Mouse (Mus musculus) hindbrain, embryonic 15.5 days (tissue): ENCODE results near the gene C130074G19Rik. TPM values are rescaled to one million over a fixed set of nuclear protein-coding genes. Genes with fewer than 3 reads are reported as not detected.

ENCODE experiments used
- ATAC-seq: fragments of 200-750 bp; cut with Nextera tagmentation; 2 replicates; pipeline ENCODE4 v1.8.0; 2017; ENCODE audit warnings: low read depth, moderate number of reproducible peaks, moderate TSS enrichment; ENCODE audit not compliant: low FRiP score
- H3K27ac ChIP-seq: fragments of 300-500 bp; sonication (generic); replicated peaks from 2 replicates; pipeline ENCODE4 v1.5.1; 2015; ENCODE audit warnings: mild to moderate bottlenecking, inconsistent platforms
- H3K27me3 ChIP-seq: fragments of 300-500 bp; sonication (generic); 2 replicates; pipeline ENCODE4 v1.6.1; 2015; ENCODE audit warnings: control low read depth, inconsistent platforms
- H3K36me3 ChIP-seq: fragments of 300-500 bp; sonication (generic); 2 replicates; pipeline ENCODE4 v1.6.1; 2015; ENCODE audit warnings: control low read depth, inconsistent platforms
- H3K4me1 ChIP-seq: fragments of 300-500 bp; sonication (generic); replicated peaks from 2 replicates; pipeline ENCODE4 v1.6.1; 2015; ENCODE audit warnings: control low read depth, inconsistent platforms
- H3K4me2 ChIP-seq: fragments of 300-500 bp; sonication (generic); 2 replicates; pipeline ENCODE4 v1.6.1; 2015; ENCODE audit warnings: moderate library complexity, mild to moderate bottlenecking, inconsistent platforms
- H3K4me3 ChIP-seq: fragments of 300-500 bp; sonication (generic); 2 replicates; pipeline ENCODE4 v1.5.1; 2015; ENCODE audit warnings: mild to moderate bottlenecking, inconsistent platforms
- H3K9ac ChIP-seq: fragments of 300-500 bp; sonication (generic); 2 replicates; pipeline ENCODE4 v1.6.1; 2015; ENCODE audit warnings: inconsistent platforms
- H3K9me3 ChIP-seq: fragments of 300-500 bp; sonication (generic); 2 replicates; pipeline ENCODE4 v1.6.1; 2016; ENCODE audit warnings: control low read depth, inconsistent platforms
- WGBS: fragments of 180-500 bp; shearing (Covaris S2); methylation state at CpG from one replicate; pipeline ENCODE4 v1.1.7; 2015; 5-methylcytosine and 5-hydroxymethylcytosine counted together
- polyA plus RNA-seq: library from polyadenylated mRNA; unstranded; fragments of >200 nt; fragmentation: Nextera tagmentation; extraction: Ambion mirVana; gene quantifications from 2 replicates; pipeline ENCODE4 v1.2.1, GENCODE M21; 2015

C130074G19Rik gene
- polyA plus RNA-seq, 1 experiment from 2014 or later = 0.99 TPM

DNA sequence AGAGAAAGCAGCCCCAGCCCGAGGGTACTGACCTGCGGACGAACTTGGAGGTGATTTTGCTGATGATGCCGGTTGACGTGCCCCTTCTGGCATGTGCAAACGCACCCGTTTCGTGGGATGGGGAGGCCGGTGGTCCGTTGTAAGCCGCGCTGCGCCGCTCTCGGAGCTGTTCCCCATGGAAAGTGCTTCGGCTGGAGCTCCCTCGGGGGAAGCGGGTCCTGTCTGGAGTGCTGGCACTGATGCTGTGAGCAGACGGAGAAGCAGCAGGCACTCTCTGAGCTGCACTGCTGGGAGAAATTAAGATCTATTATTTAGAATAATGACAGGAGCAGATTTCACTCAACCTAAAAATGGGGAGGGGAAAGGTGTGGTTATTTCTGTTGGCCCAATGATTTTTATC, 22.4 kb upstream of the C130074G19Rik start:
- H3K9me3 ChIP-seq = no peaks in the 10 kb centered on the region
- H3K4me3 ChIP-seq = no peak overlapping the region
- H3K27me3 ChIP-seq = no peaks in the 10 kb centered on the region
- 39% methylated on average over 19 of the region's 19 CpGs for WGBS
- no peak overlapping the region for H3K9ac ChIP-seq
- no peak overlapping the region for H3K27ac ChIP-seq
- peaks cover 15% of the 10 kb centered on the region for H3K4me1 ChIP-seq
- H3K4me2 ChIP-seq = no peak overlapping the region
- peaks cover 50% of the 10 kb centered on the region for H3K36me3 ChIP-seq
- peak; percentile 39; the same call in 1 of the 2 replicates for ATAC-seq

DNA sequence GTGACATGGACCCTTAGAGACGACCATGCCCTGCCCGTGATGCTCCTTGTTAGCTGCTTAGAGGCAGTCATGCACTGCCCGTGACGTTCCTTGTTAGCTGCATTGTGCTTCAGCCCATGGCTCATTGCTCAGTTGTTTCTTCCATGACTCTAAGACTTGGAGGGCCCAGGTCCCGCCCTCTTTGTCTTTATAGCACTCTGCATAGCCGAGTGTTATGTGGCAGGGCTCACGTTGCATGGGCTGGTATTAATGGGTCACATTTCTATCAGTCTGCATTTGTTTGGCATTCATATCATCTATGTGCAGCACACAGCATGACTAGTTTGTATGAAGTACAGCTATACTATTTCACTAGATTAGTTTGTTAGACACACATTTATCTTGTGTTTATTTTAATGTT, 20.7 kb upstream of the C130074G19Rik start:
- H3K36me3 ChIP-seq = peaks cover 49% of the 10 kb centered on the region
- no peak overlapping the region for H3K9ac ChIP-seq
- H3K4me2 ChIP-seq = no peak overlapping the region
- ATAC-seq = no peak
- H3K4me3 ChIP-seq = no peak overlapping the region
- WGBS = 34% methylated on average over 7 of the region's 7 CpGs
- H3K9me3 ChIP-seq = no peaks in the 10 kb centered on the region
- no peaks in the 10 kb centered on the region for H3K27me3 ChIP-seq
- no peak overlapping the region for H3K27ac ChIP-seq
- peaks cover 15% of the 10 kb centered on the region for H3K4me1 ChIP-seq

- H3K9me3 ChIP-seq = no peaks in the 10 kb centered on the region
- H3K27me3 ChIP-seq = no peaks in the 10 kb centered on the region
- H3K27ac ChIP-seq = no peak overlapping the region
- H3K4me3 ChIP-seq = no peak overlapping the region
- H3K4me2 ChIP-seq = no peak overlapping the region
- H3K36me3 ChIP-seq = peaks cover 51% of the 10 kb centered on the region
- ATAC-seq = no peak
- no peak overlapping the region for H3K9ac ChIP-seq
- WGBS = 49% methylated on average over 7 of the region's 7 CpGs
- peaks cover 15% of the 10 kb centered on the region for H3K4me1 ChIP-seq
Observed at GRCm38 (mm10) chr1:184902886-184903285, 19.9 kb upstream of the C130074G19Rik start.

GRCm38 (mm10) chr1:184897350-184897749, 14.3 kb upstream of the C130074G19Rik start:
- Histone ChIP-seq H3K4me2 (no peak overlapping the region), H3K9me3 (no peaks in the 10 kb centered on the region), H3K4me1 (no peaks in the 10 kb centered on the region), H3K9ac (no peak overlapping the region), H3K36me3 (peaks cover 19% of the 10 kb centered on the region), H3K27me3 (no peaks in the 10 kb centered on the region), H3K4me3 (no peak overlapping the region), H3K27ac (no peak overlapping the region)
- 77% methylated on average over 16 of the region's 16 CpGs for WGBS
- no peak for ATAC-seq

GRCm38 (mm10) chr1:184891998-184892397, 9.0 kb upstream of the C130074G19Rik start:
- no peak overlapping the region for H3K9ac ChIP-seq
- no peaks in the 10 kb centered on the region for H3K4me1 ChIP-seq
- no peaks in the 10 kb centered on the region for H3K9me3 ChIP-seq
- H3K4me3 ChIP-seq = no peak overlapping the region
- WGBS = 88% methylated on average over 3 of the region's 3 CpGs
- no peak overlapping the region for H3K4me2 ChIP-seq
- H3K36me3 ChIP-seq = no peaks in the 10 kb centered on the region
- no peak for ATAC-seq
- no peaks in the 10 kb centered on the region for H3K27me3 ChIP-seq
- H3K27ac ChIP-seq = no peak overlapping the region

- 94% methylated on average over 6 of the region's 6 CpGs for WGBS
- Histone ChIP-seq H3K4me1 (no peaks in the 10 kb centered on the region), H3K27ac (no peak overlapping the region), H3K9ac (no peak overlapping the region), H3K9me3 (no peaks in the 10 kb centered on the region), H3K4me2 (no peak overlapping the region), H3K36me3 (no peaks in the 10 kb centered on the region), H3K27me3 (peaks cover 3% of the 10 kb centered on the region; the same call in 1 of the 2 replicates), H3K4me3 (no peak overlapping the region)
- no peak for ATAC-seq
Observed at GRCm38 (mm10) chr1:184889454-184889853, 6.4 kb upstream of the C130074G19Rik start.

GRCm38 (mm10) chr1:184886160-184886559, 3.1 kb upstream of the C130074G19Rik start:
- no peak overlapping the region for H3K27ac ChIP-seq
- H3K4me1 ChIP-seq = peaks cover 10% of the 10 kb centered on the region
- WGBS = 55% methylated on average over 1 of the region's 1 CpGs
- no peak overlapping the region for H3K4me3 ChIP-seq
- peaks cover 36% of the 10 kb centered on the region for H3K27me3 ChIP-seq
- H3K9ac ChIP-seq = no peak overlapping the region
- ATAC-seq = no peak
- no peaks in the 10 kb centered on the region for H3K36me3 ChIP-seq
- no peaks in the 10 kb centered on the region for H3K9me3 ChIP-seq
- no peak overlapping the region for H3K4me2 ChIP-seq

GRCm38 (mm10) chr1:184881861-184882260, 1.2 kb downstream of the C130074G19Rik start:
- H3K4me1 ChIP-seq = peaks cover 10% of the 10 kb centered on the region
- peak overlapping the region; percentile 43; the same call in 1 of the 2 replicates for H3K4me3 ChIP-seq
- WGBS = 70% methylated on average over 7 of the region's 7 CpGs
- peaks cover 38% of the 10 kb centered on the region for H3K27me3 ChIP-seq
- no peak overlapping the region for H3K9ac ChIP-seq
- no peak for ATAC-seq
- no peaks in the 10 kb centered on the region for H3K36me3 ChIP-seq
- no peak overlapping the region for H3K27ac ChIP-seq
- H3K4me2 ChIP-seq = no peak overlapping the region
- no peaks in the 10 kb centered on the region for H3K9me3 ChIP-seq

- no peak overlapping the region for H3K27ac ChIP-seq
- H3K9me3 ChIP-seq = no peaks in the 10 kb centered on the region
- H3K4me2 ChIP-seq = no peak overlapping the region
- peaks cover 38% of the 10 kb centered on the region for H3K27me3 ChIP-seq
- H3K4me3 ChIP-seq = no peak overlapping the region
- no peak for ATAC-seq
- 83% methylated on average over 5 of the region's 5 CpGs for WGBS
- no peak overlapping the region for H3K9ac ChIP-seq
- H3K4me1 ChIP-seq = peaks cover 10% of the 10 kb centered on the region
- H3K36me3 ChIP-seq = no peaks in the 10 kb centered on the region
Observed at GRCm38 (mm10) chr1:184881211-184881610, 1.8 kb downstream of the C130074G19Rik start.

GRCm38 (mm10) chr1:184878860-184879259, 4.2 kb downstream of the C130074G19Rik start:
- Histone ChIP-seq H3K36me3 (no peaks in the 10 kb centered on the region), H3K27ac (no peak overlapping the region), H3K9me3 (no peaks in the 10 kb centered on the region), H3K4me1 (peaks cover 10% of the 10 kb centered on the region), H3K9ac (no peak overlapping the region), H3K4me3 (no peak overlapping the region), H3K4me2 (no peak overlapping the region), H3K27me3 (peaks cover 28% of the 10 kb centered on the region)
- no peak for ATAC-seq
- 75% methylated on average over 6 of the region's 6 CpGs for WGBS

DNA sequence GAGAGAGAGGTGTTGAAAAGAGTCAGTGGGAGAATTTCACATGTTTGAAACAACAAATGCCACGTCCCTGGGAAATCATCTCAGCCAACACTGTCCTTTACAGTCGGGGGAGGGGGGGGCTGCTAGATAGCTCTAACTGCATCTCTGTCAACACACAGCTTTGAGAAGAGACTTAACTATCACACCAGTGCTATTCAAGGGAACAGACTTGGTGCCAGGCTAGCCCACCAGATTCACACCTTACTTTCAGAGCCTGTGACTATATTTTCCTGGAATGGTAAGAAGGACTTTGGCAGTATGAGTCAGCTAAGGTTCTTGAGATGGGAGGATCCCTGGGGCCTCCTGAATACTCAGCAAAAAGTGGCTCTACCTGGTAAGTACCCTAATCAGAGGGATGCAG, 5.7 kb downstream of the C130074G19Rik start:
- H3K4me2 ChIP-seq = no peak overlapping the region
- H3K9me3 ChIP-seq = no peaks in the 10 kb centered on the region
- H3K27me3 ChIP-seq = peaks cover 13% of the 10 kb centered on the region
- H3K9ac ChIP-seq = no peak overlapping the region
- WGBS = 81% methylated on average over 2 of the region's 2 CpGs
- peaks cover 1% of the 10 kb centered on the region for H3K4me1 ChIP-seq
- H3K36me3 ChIP-seq = no peaks in the 10 kb centered on the region
- H3K4me3 ChIP-seq = no peak overlapping the region
- no peak overlapping the region for H3K27ac ChIP-seq
- no peak for ATAC-seq

DNA sequence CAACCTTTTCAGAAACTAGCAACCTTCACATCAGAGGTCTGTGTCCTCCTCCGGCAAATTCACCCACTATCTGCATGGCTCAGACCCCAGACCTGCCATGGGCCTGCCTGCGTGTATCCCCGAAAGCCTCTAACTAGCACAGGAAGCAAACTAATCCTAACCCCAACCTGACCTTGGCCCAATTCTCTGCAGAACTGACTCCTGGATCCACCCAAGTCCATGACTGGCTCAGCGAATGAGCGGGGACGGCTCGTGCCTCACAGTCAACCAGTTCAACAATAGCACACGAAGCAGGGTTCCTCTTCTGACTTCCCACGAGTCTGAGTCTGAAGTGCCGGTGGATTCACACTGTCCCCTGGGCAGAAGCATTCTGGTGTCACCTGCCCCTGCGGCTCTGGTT, 9.1 kb downstream of the C130074G19Rik start:
- H3K27me3 ChIP-seq = no peaks in the 10 kb centered on the region
- H3K36me3 ChIP-seq = no peaks in the 10 kb centered on the region
- H3K27ac ChIP-seq = no peak overlapping the region
- no peak overlapping the region for H3K4me2 ChIP-seq
- no peaks in the 10 kb centered on the region for H3K9me3 ChIP-seq
- no peak for ATAC-seq
- no peak overlapping the region for H3K4me3 ChIP-seq
- no peak overlapping the region for H3K9ac ChIP-seq
- 74% methylated on average over 11 of the region's 11 CpGs for WGBS
- H3K4me1 ChIP-seq = peaks cover 3% of the 10 kb centered on the region; the same call in 1 of the 2 replicates

- Histone ChIP-seq H3K27me3 (no peaks in the 10 kb centered on the region), H3K9me3 (no peaks in the 10 kb centered on the region), H3K27ac (no peak overlapping the region), H3K4me2 (no peak overlapping the region), H3K4me1 (peaks cover 3% of the 10 kb centered on the region; the same call in 1 of the 2 replicates), H3K36me3 (no peaks in the 10 kb centered on the region), H3K4me3 (no peak overlapping the region), H3K9ac (no peak overlapping the region)
- ATAC-seq = no peak
- 85% methylated on average over 7 of the region's 7 CpGs for WGBS
Observed at GRCm38 (mm10) chr1:184872069-184872819, 10.8 kb downstream of the C130074G19Rik start.
